Mouse (Mus musculus): ENCODE measurements around the gene Thsd4. TPM values are rescaled to one million over a fixed set of nuclear protein-coding genes. Genes with fewer than 3 reads are reported as not detected.

Thsd4 gene
- polyA plus RNA-seq, 1 experiment from 2014 or later, result 5.1 TPM

GRCm38 (mm10) chr9:59956496-59956895 is 565.4 kb downstream of the Thsd4 start:
- Histone ChIP-seq H3K27ac (ENCODE audit: low read depth, low read length) (no peak overlapping the region), H3K4me3 (ENCODE audit: low read depth, low read length) (no peak overlapping the region), H3K36me3 (ENCODE audit: control insufficient read depth, insufficient read depth, low read length) (no peaks in the 10 kb centered on the region), H3K9ac (ENCODE audit: low read depth, low read length) (no peak overlapping the region), H3K9me3 (ENCODE audit: control insufficient read depth, low read length) (no peaks in the 10 kb centered on the region), H3K4me2 (replicated peaks; ENCODE audit: low read depth, low read length) (no peak overlapping the region), H3K27me3 (ENCODE audit: control insufficient read depth, insufficient read depth, low read length) (no peaks in the 10 kb centered on the region), H3K4me1 (replicated peaks; ENCODE audit: control insufficient read depth, insufficient read depth, low read length) (no peaks in the 10 kb centered on the region; the same call in 1 of the 2 replicates)
- DNase-seq (ENCODE audit: low spot score) (no peak), ATAC-seq (ENCODE audit: low FRiP score) (no peak)
- WGBS, result 47% methylated on average over 6 of the region's 6 CpGs

GRCm38 (mm10) chr9:59955692-59956091 is 566.2 kb downstream of the Thsd4 start:
- H3K4me3 ChIP-seq (ENCODE audit: low read depth, low read length), result no peak overlapping the region
- H3K36me3 ChIP-seq (ENCODE audit: control insufficient read depth, insufficient read depth, low read length), result no peaks in the 10 kb centered on the region
- DNase-seq (ENCODE audit: low spot score), result no peak
- no peaks in the 10 kb centered on the region for H3K9me3 ChIP-seq (ENCODE audit: control insufficient read depth, low read length)
- WGBS, result 85% methylated on average over 6 of the region's 6 CpGs
- no peaks in the 10 kb centered on the region for H3K4me1 ChIP-seq (replicated peaks; ENCODE audit: control insufficient read depth, insufficient read depth, low read length)
- no peak for ATAC-seq (ENCODE audit: low FRiP score)
- no peaks in the 10 kb centered on the region for H3K27me3 ChIP-seq (ENCODE audit: control insufficient read depth, insufficient read depth, low read length)
- no peak overlapping the region for H3K27ac ChIP-seq (ENCODE audit: low read depth, low read length)
- H3K4me2 ChIP-seq (replicated peaks; ENCODE audit: low read depth, low read length), result no peak overlapping the region
- H3K9ac ChIP-seq (ENCODE audit: low read depth, low read length), result no peak overlapping the region

- ATAC-seq (ENCODE audit: low FRiP score) (no peak), DNase-seq (ENCODE audit: low spot score) (no peak)
- Histone ChIP-seq H3K9ac (ENCODE audit: low read depth, low read length) (no peak overlapping the region), H3K9me3 (ENCODE audit: control insufficient read depth, low read length) (no peaks in the 10 kb centered on the region), H3K4me3 (ENCODE audit: low read depth, low read length) (no peak overlapping the region), H3K36me3 (ENCODE audit: control insufficient read depth, insufficient read depth, low read length) (no peaks in the 10 kb centered on the region), H3K4me2 (replicated peaks; ENCODE audit: low read depth, low read length) (no peak overlapping the region), H3K27me3 (ENCODE audit: control insufficient read depth, insufficient read depth, low read length) (no peaks in the 10 kb centered on the region), H3K4me1 (replicated peaks; ENCODE audit: control insufficient read depth, insufficient read depth, low read length) (no peaks in the 10 kb centered on the region), H3K27ac (ENCODE audit: low read depth, low read length) (no peak overlapping the region)
- WGBS, result 69% methylated on average over 3 of the region's 3 CpGs
Measured at GRCm38 (mm10) chr9:59955199-59955598, 566.6 kb downstream of the Thsd4 start.

- 86% methylated on average over 7 of the region's 7 CpGs for whole genome bisulfite sequencing
Measured at GRCm38 (mm10) chr9:59953556-59953955, 568.3 kb downstream of the Thsd4 start.

GRCm38 (mm10) chr9:59952515-59953070 is 569.3 kb downstream of the Thsd4 start:
- Histone ChIP-seq H3K4me2 (replicated peaks; ENCODE audit: low read depth, low read length) (no peak overlapping the region), H3K27ac (ENCODE audit: low read depth, low read length) (no peak overlapping the region), H3K9ac (ENCODE audit: low read depth, low read length) (no peak overlapping the region), H3K9me3 (ENCODE audit: control insufficient read depth, low read length) (no peaks in the 10 kb centered on the region), H3K4me1 (replicated peaks; ENCODE audit: control insufficient read depth, insufficient read depth, low read length) (no peaks in the 10 kb centered on the region), H3K36me3 (ENCODE audit: control insufficient read depth, insufficient read depth, low read length) (no peaks in the 10 kb centered on the region), H3K27me3 (ENCODE audit: control insufficient read depth, insufficient read depth, low read length) (no peaks in the 10 kb centered on the region), H3K4me3 (ENCODE audit: low read depth, low read length) (no peak overlapping the region)
- DNase-seq (ENCODE audit: low spot score), result no peak
- 65% methylated on average over 8 of the region's 8 CpGs for WGBS
- ATAC-seq (ENCODE audit: low FRiP score), result no peak

More at GRCm38 (mm10) chr9:59953556-59953955, 568.3 kb downstream of the Thsd4 start:
- Histone ChIP-seq H3K9me3 (ENCODE audit: control insufficient read depth, low read length) (no peaks in the 10 kb centered on the region), H3K36me3 (ENCODE audit: control insufficient read depth, insufficient read depth, low read length) (no peaks in the 10 kb centered on the region), H3K9ac (ENCODE audit: low read depth, low read length) (no peak overlapping the region), H3K4me3 (ENCODE audit: low read depth, low read length) (no peak overlapping the region), H3K27ac (ENCODE audit: low read depth, low read length) (no peak overlapping the region), H3K4me1 (replicated peaks; ENCODE audit: control insufficient read depth, insufficient read depth, low read length) (no peaks in the 10 kb centered on the region), H3K27me3 (ENCODE audit: control insufficient read depth, insufficient read depth, low read length) (no peaks in the 10 kb centered on the region), H3K4me2 (replicated peaks; ENCODE audit: low read depth, low read length) (no peak overlapping the region)
- no peak for ATAC-seq (ENCODE audit: low FRiP score)
- DNase-seq (ENCODE audit: low spot score), result no peak

- WGBS, result 91% methylated on average over 4 of the region's 4 CpGs
- DNase-seq (ENCODE audit: low spot score) (no peak), ATAC-seq (ENCODE audit: low FRiP score) (no peak)
- Histone ChIP-seq H3K4me3 (ENCODE audit: low read depth, low read length) (no peak overlapping the region), H3K9ac (ENCODE audit: low read depth, low read length) (no peak overlapping the region), H3K27me3 (ENCODE audit: control insufficient read depth, insufficient read depth, low read length) (no peaks in the 10 kb centered on the region), H3K4me1 (replicated peaks; ENCODE audit: control insufficient read depth, insufficient read depth, low read length) (no peaks in the 10 kb centered on the region), H3K36me3 (ENCODE audit: control insufficient read depth, insufficient read depth, low read length) (no peaks in the 10 kb centered on the region), H3K9me3 (ENCODE audit: control insufficient read depth, low read length) (no peaks in the 10 kb centered on the region), H3K4me2 (replicated peaks; ENCODE audit: low read depth, low read length) (no peak overlapping the region), H3K27ac (ENCODE audit: low read depth, low read length) (no peak overlapping the region)
Measured at GRCm38 (mm10) chr9:59951943-59952342, 569.9 kb downstream of the Thsd4 start.

- H3K4me2 ChIP-seq (replicated peaks; ENCODE audit: low read depth, low read length), result no peak overlapping the region
- no peak overlapping the region for H3K4me3 ChIP-seq (ENCODE audit: low read depth, low read length)
- H3K9me3 ChIP-seq (ENCODE audit: control insufficient read depth, low read length), result no peaks in the 10 kb centered on the region
- WGBS, result 91% methylated on average over 9 of the region's 9 CpGs
- no peaks in the 10 kb centered on the region for H3K4me1 ChIP-seq (replicated peaks; ENCODE audit: control insufficient read depth, insufficient read depth, low read length)
- no peak overlapping the region for H3K9ac ChIP-seq (ENCODE audit: low read depth, low read length)
- no peaks in the 10 kb centered on the region for H3K27me3 ChIP-seq (ENCODE audit: control insufficient read depth, insufficient read depth, low read length)
- no peaks in the 10 kb centered on the region for H3K36me3 ChIP-seq (ENCODE audit: control insufficient read depth, insufficient read depth, low read length)
- DNase-seq (ENCODE audit: low spot score) (no peak), ATAC-seq (ENCODE audit: low FRiP score) (no peak)
- no peak overlapping the region for H3K27ac ChIP-seq (ENCODE audit: low read depth, low read length)
Measured at GRCm38 (mm10) chr9:59951001-59951750, 570.7 kb downstream of the Thsd4 start.

- Histone ChIP-seq H3K4me2 (replicated peaks; ENCODE audit: low read depth, low read length) (no peak overlapping the region), H3K27me3 (ENCODE audit: control insufficient read depth, insufficient read depth, low read length) (no peaks in the 10 kb centered on the region), H3K4me3 (ENCODE audit: low read depth, low read length) (no peak overlapping the region), H3K36me3 (ENCODE audit: control insufficient read depth, insufficient read depth, low read length) (no peaks in the 10 kb centered on the region), H3K9ac (ENCODE audit: low read depth, low read length) (no peak overlapping the region), H3K9me3 (ENCODE audit: control insufficient read depth, low read length) (no peaks in the 10 kb centered on the region), H3K27ac (ENCODE audit: low read depth, low read length) (no peak overlapping the region), H3K4me1 (replicated peaks; ENCODE audit: control insufficient read depth, insufficient read depth, low read length) (no peaks in the 10 kb centered on the region)
- 89% methylated on average over 5 of the region's 5 CpGs for WGBS
- ATAC-seq (ENCODE audit: low FRiP score) (no peak), DNase-seq (ENCODE audit: low spot score) (no peak)
Measured at GRCm38 (mm10) chr9:59949981-59950380, 571.9 kb downstream of the Thsd4 start.

GRCm38 (mm10) chr9:59949511-59949910 is 572.3 kb downstream of the Thsd4 start:
- Histone ChIP-seq H3K4me2 (replicated peaks; ENCODE audit: low read depth, low read length) (no peak overlapping the region), H3K27ac (ENCODE audit: low read depth, low read length) (no peak overlapping the region), H3K36me3 (ENCODE audit: control insufficient read depth, insufficient read depth, low read length) (no peaks in the 10 kb centered on the region), H3K9ac (ENCODE audit: low read depth, low read length) (no peak overlapping the region), H3K27me3 (ENCODE audit: control insufficient read depth, insufficient read depth, low read length) (no peaks in the 10 kb centered on the region), H3K4me3 (ENCODE audit: low read depth, low read length) (no peak overlapping the region), H3K9me3 (ENCODE audit: control insufficient read depth, low read length) (no peaks in the 10 kb centered on the region), H3K4me1 (replicated peaks; ENCODE audit: control insufficient read depth, insufficient read depth, low read length) (no peaks in the 10 kb centered on the region)
- ATAC-seq (ENCODE audit: low FRiP score), result no peak
- 83% methylated on average over 6 of the region's 6 CpGs for WGBS
- DNase-seq (ENCODE audit: low spot score), result no peak

Measured in hindbrain, embryonic 11.5 days (tissue).